Mouse (Mus musculus) small intestine, adult 2 months (tissue): ENCODE data around the gene Qrfp. TPM values are rescaled to one million over a fixed set of nuclear protein-coding genes. Genes with fewer than 3 reads are reported as not detected.

Experiments used
- H3K27ac ChIP-seq: fragments of 200-500 bp; 2 replicates; pipeline ENCODE4 v1.5.1; 2012; ENCODE audit warnings: low read depth, low read length, control low read depth, inconsistent platforms; ENCODE audit not compliant: insufficient read depth
- H3K27me3 ChIP-seq: fragments of 200-500 bp; 2 replicates; pipeline ENCODE4 v1.6.1; 2012; ENCODE audit warnings: mild to moderate bottlenecking, moderate library complexity, low read length, inconsistent platforms; ENCODE audit not compliant: control insufficient read depth, insufficient read depth
- H3K36me3 ChIP-seq: fragments of 200-500 bp; 2 replicates; pipeline ENCODE4 v1.6.1; 2012; ENCODE audit warnings: mild to moderate bottlenecking, low read length, control low read depth, inconsistent platforms; ENCODE audit not compliant: control insufficient read depth, insufficient read depth
- H3K4me1 ChIP-seq: fragments of 200-500 bp; 2 replicates; pipeline ENCODE4 v1.6.1; 2012; ENCODE audit warnings: low read length, inconsistent platforms, mixed read lengths; ENCODE audit not compliant: control insufficient read depth, insufficient read depth, insufficient read length
- H3K4me3 ChIP-seq: fragments of 200-500 bp; 2 replicates; pipeline ENCODE4 v1.5.1; 2012; ENCODE audit warnings: low read depth, mild to moderate bottlenecking, control low read depth, inconsistent platforms, low read length, moderate library complexity
- CTCF ChIP-seq: fragments of 200-500 bp; IDR thresholded peaks from 2 replicates; pipeline ENCODE4 v1.5.1; 2012; ENCODE audit warnings: low read depth, mild to moderate bottlenecking, control low read depth, inconsistent platforms, low read length, moderate library complexity, mixed read lengths; ENCODE audit not compliant: insufficient replicate concordance, insufficient read length; ENCODE audit errors: extremely low read depth
- POLR2A ChIP-seq: fragments of 200-500 bp; IDR thresholded peaks from 2 replicates; pipeline ENCODE4 v1.6.1; 2012; ENCODE audit warnings: low read depth, mild to moderate bottlenecking, control low read depth, inconsistent platforms, low read length, moderate library complexity
- WGBS: fragments of 180-500 bp; shearing (Covaris S2); methylation state at CpG from one replicate; pipeline ENCODE4 v1.1.7; 2018; 5-methylcytosine and 5-hydroxymethylcytosine counted together
- polyA plus RNA-seq: library from polyadenylated mRNA; depleted of rRNA; stranded (reverse); fragments of >200 nt; gene quantifications from 2 replicates; pipeline ENCODE4 v1.2.3, GENCODE M21; 2012

The Qrfp gene
- polyA plus RNA-seq, 1 experiment = 0.06 TPM

DNA sequence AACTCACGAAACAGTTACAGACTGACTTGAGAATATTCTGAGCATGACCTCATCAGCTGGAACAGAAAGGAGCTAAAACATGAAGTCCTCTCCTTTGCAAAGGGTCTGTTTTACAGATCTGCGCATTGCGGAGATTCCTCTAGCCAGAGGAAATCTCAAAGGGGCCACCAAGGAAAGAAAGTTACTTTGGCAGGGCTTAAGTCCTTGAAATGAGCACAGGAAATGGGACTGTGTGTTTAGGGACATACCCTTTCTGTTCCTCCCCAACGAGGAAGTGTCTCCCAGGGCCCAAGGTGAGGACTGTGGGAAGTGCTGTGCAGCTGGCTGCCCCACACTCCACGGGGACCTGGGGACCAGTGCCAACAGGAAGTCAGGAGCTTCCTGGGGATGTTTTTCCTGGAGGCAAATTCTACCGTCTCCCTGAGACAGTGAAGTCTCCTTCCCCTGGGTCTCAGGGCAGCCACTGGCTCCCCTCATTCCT, 40.7 kb downstream of the Qrfp start:
- H3K36me3 ChIP-seq = no peaks in the 10 kb centered on the region
- peak overlapping the region; percentile 85 for H3K27ac ChIP-seq
- H3K4me1 ChIP-seq = peaks cover 36% of the 10 kb centered on the region
- WGBS = 16% methylated on average over 6 of the region's 6 CpGs
- TF ChIP-seq CTCF = no peak
- no peak for TF ChIP-seq POLR2A
- no peaks in the 10 kb centered on the region for H3K27me3 ChIP-seq
- H3K4me3 ChIP-seq = no peak overlapping the region

DNA sequence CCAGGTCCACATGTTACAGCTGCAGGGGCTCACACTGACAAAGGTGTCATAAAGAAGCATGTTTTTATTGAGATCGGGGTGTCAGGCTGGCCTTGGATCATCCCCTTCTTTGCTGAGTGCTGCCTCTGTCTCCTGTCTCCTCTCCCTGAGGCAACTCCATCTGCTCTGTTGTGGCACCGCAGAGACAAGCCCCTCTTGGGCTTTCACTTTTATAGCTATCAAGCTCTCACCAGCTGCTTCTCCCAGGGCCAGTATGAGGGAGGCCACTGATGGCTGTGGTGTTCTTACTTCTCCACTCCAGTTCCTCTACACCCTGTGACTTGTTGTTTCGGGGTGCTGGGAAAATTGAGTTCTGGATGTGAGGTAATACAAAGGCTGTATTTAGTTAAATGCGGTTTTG, 41.3 kb downstream of the Qrfp start:
- Histone ChIP-seq H3K4me1 (peaks cover 36% of the 10 kb centered on the region), H3K27me3 (no peaks in the 10 kb centered on the region), H3K36me3 (no peaks in the 10 kb centered on the region), H3K4me3 (no peak overlapping the region), H3K27ac (peak overlapping the region; percentile 85)
- TF ChIP-seq CTCF (no peak), POLR2A (no peak)
- WGBS = 33% methylated on average over 4 of the region's 4 CpGs

DNA sequence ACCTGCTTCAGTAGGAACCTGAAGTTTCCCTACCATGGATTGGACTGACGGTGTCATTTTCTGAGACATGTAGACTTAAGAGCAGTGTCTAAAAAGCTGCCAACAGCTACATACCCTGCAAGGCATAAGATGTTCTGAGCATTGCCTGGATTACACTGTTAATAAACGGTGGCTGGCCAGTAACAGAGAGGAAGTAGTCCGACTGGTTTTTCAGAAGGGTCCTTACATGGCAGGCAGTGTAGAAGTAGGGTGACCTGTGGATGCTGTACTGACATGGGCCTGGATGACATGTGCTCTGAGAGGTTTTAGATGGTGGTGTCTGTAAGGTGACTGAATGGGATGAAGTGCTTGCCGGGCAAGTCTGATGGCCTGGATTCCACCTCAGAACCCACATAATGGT, 42.6 kb downstream of the Qrfp start:
- TF ChIP-seq POLR2A = no peak
- TF ChIP-seq CTCF = no peak
- no peaks in the 10 kb centered on the region for H3K27me3 ChIP-seq
- no peak overlapping the region for H3K27ac ChIP-seq
- peaks cover 33% of the 10 kb centered on the region for H3K4me1 ChIP-seq
- WGBS = 52% methylated on average over 4 of the region's 4 CpGs
- no peak overlapping the region for H3K4me3 ChIP-seq
- no peaks in the 10 kb centered on the region for H3K36me3 ChIP-seq

DNA sequence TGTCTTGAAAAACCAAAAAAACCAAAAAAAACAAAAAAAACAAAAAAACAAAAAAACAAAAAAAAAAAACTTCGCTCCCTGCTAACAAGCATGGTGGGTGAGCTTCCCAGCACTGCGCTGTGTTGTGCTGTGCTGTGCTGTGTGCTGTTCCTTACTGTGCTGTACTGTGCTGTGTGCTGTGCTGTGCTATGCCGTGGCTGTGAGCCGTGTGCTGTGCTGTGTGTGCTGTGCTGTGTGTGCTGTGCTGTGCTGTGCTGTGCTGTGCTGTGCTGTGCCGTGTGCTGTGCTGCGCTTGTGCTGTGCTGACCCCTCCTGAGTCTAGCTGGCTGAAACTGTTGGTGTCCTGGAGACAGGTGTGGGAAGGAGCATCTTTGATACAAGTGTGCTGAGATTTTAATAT, 43.3 kb downstream of the Qrfp start:
- TF ChIP-seq POLR2A = no peak
- TF ChIP-seq CTCF = no peak
- no peaks in the 10 kb centered on the region for H3K36me3 ChIP-seq
- no peak overlapping the region for H3K4me3 ChIP-seq
- H3K4me1 ChIP-seq = peaks cover 37% of the 10 kb centered on the region
- no peaks in the 10 kb centered on the region for H3K27me3 ChIP-seq
- no peak overlapping the region for H3K27ac ChIP-seq
- 96% methylated on average over 6 of the region's 6 CpGs for WGBS

DNA sequence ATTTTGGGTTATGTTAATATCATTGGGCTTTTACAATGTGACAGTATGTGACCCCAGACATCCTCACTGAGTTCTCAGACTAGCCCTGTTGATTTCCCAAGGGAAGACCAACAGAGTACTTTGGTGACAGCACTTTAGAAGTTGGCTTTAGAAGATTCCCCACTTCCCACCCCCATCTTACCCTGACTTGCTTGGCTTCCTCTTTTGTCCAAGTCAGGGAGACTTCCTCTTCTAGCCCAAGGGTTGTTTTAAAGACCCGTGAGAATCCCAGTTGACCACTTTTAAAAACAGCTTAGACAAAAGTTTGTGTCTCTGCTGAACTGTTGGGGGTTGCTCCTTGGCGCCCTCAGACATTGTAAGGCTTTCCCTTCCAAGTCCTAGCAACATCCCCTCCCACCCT, 47.1 kb downstream of the Qrfp start:
- no peak for TF ChIP-seq CTCF
- no peak for TF ChIP-seq POLR2A
- no peak overlapping the region for H3K27ac ChIP-seq
- 59% methylated on average over 2 of the region's 2 CpGs for WGBS

DNA sequence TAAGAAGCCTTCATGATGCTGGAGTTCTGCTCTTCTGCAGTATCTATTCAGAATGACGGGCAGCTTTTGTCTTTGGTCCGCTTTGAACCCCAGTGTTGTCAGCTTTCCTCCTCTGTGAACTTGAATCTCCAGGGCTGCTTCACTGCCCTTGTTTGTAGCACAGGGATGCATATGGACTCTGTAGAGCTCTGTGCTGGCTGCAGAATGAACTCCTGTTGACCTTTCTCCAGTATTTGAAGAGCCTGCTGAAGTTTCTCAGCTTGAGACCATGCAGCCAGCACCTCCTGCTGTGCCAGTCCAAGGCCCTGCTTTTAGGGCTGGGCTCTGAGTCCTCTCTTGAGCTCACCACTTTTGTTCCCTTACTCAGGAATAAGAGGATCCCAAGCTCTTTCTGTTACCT, 47.5 kb downstream of the Qrfp start:
- Histone ChIP-seq H3K4me3 (no peak overlapping the region), H3K36me3 (no peaks in the 10 kb centered on the region), H3K27ac (no peak overlapping the region), H3K27me3 (no peaks in the 10 kb centered on the region), H3K4me1 (peaks cover 18% of the 10 kb centered on the region)
- 75% methylated on average over 2 of the region's 2 CpGs for WGBS
- no peak for TF ChIP-seq CTCF
- TF ChIP-seq POLR2A = no peak

More for the DNA sequence above, 47.1 kb downstream of the Qrfp start:
- no peaks in the 10 kb centered on the region for H3K27me3 ChIP-seq
- H3K36me3 ChIP-seq = no peaks in the 10 kb centered on the region
- H3K4me3 ChIP-seq = no peak overlapping the region
- H3K4me1 ChIP-seq = peaks cover 18% of the 10 kb centered on the region

- Histone ChIP-seq H3K4me3 (no peak overlapping the region), H3K36me3 (no peaks in the 10 kb centered on the region), H3K27ac (peak overlapping the region; percentile 38), H3K27me3 (no peaks in the 10 kb centered on the region), H3K4me1 (peaks cover 17% of the 10 kb centered on the region)
- WGBS = 20% methylated on average over 3 of the region's 3 CpGs
- TF ChIP-seq POLR2A = no peak
- no peak for TF ChIP-seq CTCF
These were observed 48.2 kb downstream of the Qrfp start for GRCm38 (mm10) chr2:31762155-31762554.
